ENCODE assay signal across 8 mouse cellular contexts in the genomic region with DNA sequence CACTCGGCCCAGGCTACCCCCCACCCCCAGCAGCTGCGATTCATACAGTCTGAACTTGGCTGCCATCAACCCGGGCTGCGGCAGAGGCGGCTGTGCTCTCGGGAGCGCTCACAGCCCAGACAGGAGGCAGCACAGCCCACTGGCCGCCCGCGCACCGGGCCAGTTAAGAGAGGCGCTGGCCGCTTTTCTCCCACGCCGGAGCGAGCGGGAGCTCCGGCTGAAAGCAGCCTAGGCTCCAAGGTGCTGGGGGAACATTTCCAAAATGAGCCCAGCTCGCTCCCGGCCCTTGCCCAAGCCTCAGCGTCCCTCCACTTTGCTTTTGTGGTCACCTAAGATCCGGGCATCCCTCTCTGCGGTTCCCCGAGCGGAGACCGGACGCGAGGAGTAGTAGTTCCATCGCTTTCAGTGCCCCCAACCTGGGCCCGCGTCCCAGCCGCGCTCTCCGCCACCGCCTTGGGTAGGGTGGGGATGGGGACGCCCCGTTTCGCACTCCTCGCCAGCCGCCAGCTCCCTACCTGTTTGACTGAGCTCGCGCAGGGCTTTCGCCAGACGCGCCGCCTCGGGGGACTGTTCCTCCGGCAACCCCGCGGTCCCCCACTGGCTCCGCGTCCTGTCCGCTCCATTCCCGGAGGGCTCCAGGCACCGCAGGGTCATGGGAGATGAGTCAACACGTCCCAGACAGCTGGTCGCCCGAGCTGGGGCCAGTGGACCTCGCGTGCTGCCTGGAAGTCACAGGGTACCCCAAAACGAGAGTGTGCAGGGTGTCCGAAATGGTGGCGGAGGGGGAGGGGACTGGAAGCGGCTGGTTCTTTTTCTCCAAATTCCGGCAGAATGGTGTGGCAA. TPM values are rescaled to one million over a fixed set of nuclear protein-coding genes. Genes with fewer than 3 reads are reported as not detected.
DNase-seq lines count a peak whose midpoint lies in the region; ATAC-seq and TF ChIP-seq lines count a peak whose summit lies in the region.

No protein-coding gene starts in this region.

- H3K9ac ChIP-seq in forebrain, embryonic 14.5 days (ENCODE audit: low read length) = peak overlapping the region; percentile 80
- H3K9ac ChIP-seq in hindbrain, embryonic 11.5 days (ENCODE audit: low read depth, low read length) = peak overlapping the region; percentile 63

- intact Hi-C loops in left cerebral cortex, adult 2 months (cut with DNase I) = no loop called here

- H3K27ac ChIP-seq in cerebellum, adult 2 months (ENCODE audit: insufficient read depth, low read length) = no peak overlapping the region
- peak overlapping the region; percentile 94; the same call in 1 of the 2 replicates for H3K27ac ChIP-seq in forebrain, embryonic 14.5 days (ENCODE audit: low read depth, low read length)
- peak overlapping the region; percentile 36; the same call in 1 of the 2 replicates for H3K27ac ChIP-seq in hindbrain, embryonic 11.5 days (ENCODE audit: low read depth, low read length)
- peak overlapping the region; percentile 93 for H3K27ac ChIP-seq in left cerebral cortex, adult 2 months

- WGBS in cerebellum, adult 2 months = under 1% methylated on average over 63 of the region's 65 CpGs
- WGBS in forebrain, embryonic 14.5 days = under 1% methylated on average over 65 of the region's 65 CpGs
- under 1% methylated on average over 61 of the region's 65 CpGs for WGBS in hindbrain, embryonic 11.5 days

- peaks cover 14% of the 10 kb centered on the region; the same call in 1 of the 2 replicates for H3K36me3 ChIP-seq in forebrain, embryonic 14.5 days (ENCODE audit: control insufficient read depth, insufficient read depth, low read length)
- no peaks in the 10 kb centered on the region for H3K36me3 ChIP-seq in hindbrain, embryonic 11.5 days (ENCODE audit: control insufficient read depth, insufficient read depth, low read length)

- no peaks in the 10 kb centered on the region for H3K4me1 ChIP-seq in cerebellum, adult 2 months (ENCODE audit: control insufficient read depth, insufficient read depth, low read length)
- H3K4me1 ChIP-seq in forebrain, embryonic 14.5 days (ENCODE audit: control insufficient read depth, insufficient read depth, low read length) = peaks cover 3% of the 10 kb centered on the region; the same call in 1 of the 2 replicates
- peaks cover 3% of the 10 kb centered on the region; the same call in 1 of the 2 replicates for H3K4me1 ChIP-seq in hindbrain, embryonic 11.5 days (replicated peaks; ENCODE audit: control insufficient read depth, insufficient read depth, low read length)

- H3K4me2 ChIP-seq in forebrain, embryonic 14.5 days (ENCODE audit: low read length) = peak overlapping the region; percentile 97
- H3K4me2 ChIP-seq in hindbrain, embryonic 11.5 days (replicated peaks; ENCODE audit: low read depth, low read length) = peak overlapping the region; percentile 87

- DNase-seq in cerebellum, adult 2 months = peak; percentile 36 to 44
- DNase-seq in cerebellum, adult 9-11 months = no peak
- peak; percentile 71 for DNase-seq in adrenal gland, postnatal 14 days
- DNase-seq in forebrain, embryonic 14.5 days (ENCODE audit: low spot score) = peak; percentile 74
- DNase-seq in hindbrain, embryonic 11.5 days (ENCODE audit: low spot score) = peak; percentile 77
- DNase-seq in left cerebral cortex, adult 2 months (ENCODE audit: extremely low spot score in 1 of 2, low spot score in 2 of 2) = peak; percentile 39 to 69
- peak; percentile 68 for DNase-seq in mesoderm, embryonic 11.5 days (ENCODE audit: low read depth, low spot score)
- DNase-seq in spleen, postnatal 4 days (ENCODE audit: low spot score in 2 of 2) = peak; percentile 18 to 70

- H3K27me3 ChIP-seq in cerebellum, adult 2 months (ENCODE audit: control insufficient read depth, insufficient read depth, low read length) = no peaks in the 10 kb centered on the region
- no peaks in the 10 kb centered on the region for H3K27me3 ChIP-seq in forebrain, embryonic 14.5 days (replicated peaks; ENCODE audit: control insufficient read depth, insufficient read depth, low read length)
- H3K27me3 ChIP-seq in hindbrain, embryonic 11.5 days (ENCODE audit: control insufficient read depth, insufficient read depth, low read length) = peaks cover 7% of the 10 kb centered on the region; the same call in 1 of the 2 replicates

- no peaks in the 10 kb centered on the region for H3K9me3 ChIP-seq in forebrain, embryonic 14.5 days (replicated peaks; ENCODE audit: control insufficient read depth, low read length)
- no peaks in the 10 kb centered on the region for H3K9me3 ChIP-seq in hindbrain, embryonic 11.5 days (ENCODE audit: control insufficient read depth, low read length)

- H3K4me3 ChIP-seq in cerebellum, adult 2 months (replicated peaks; ENCODE audit: insufficient read depth, low read depth, low read length) = peak overlapping the region; percentile 63
- H3K4me3 ChIP-seq in forebrain, embryonic 14.5 days (ENCODE audit: low read depth, low read length) = peak overlapping the region; percentile 76
- H3K4me3 ChIP-seq in hindbrain, embryonic 11.5 days (ENCODE audit: low read depth, low read length) = peak overlapping the region; percentile 60
- H3K4me3 ChIP-seq in left cerebral cortex, adult 2 months = peak overlapping the region; percentile 66

- no peak for TF ChIP-seq POLR2A in cerebellum, adult 2 months (IDR thresholded peaks at IDR 0.05; ENCODE audit: borderline replicate concordance, insufficient read depth, low read length)

- ATAC-seq in forebrain, embryonic 14.5 days = peak; percentile 7; the same call in 1 of the 2 replicates
- 0 out of 2 replicates have a peak, but pooled peaks have one; percentile 6 for ATAC-seq in hindbrain, embryonic 11.5 days (ENCODE audit: low FRiP score)

- no peak for TF ChIP-seq CTCF in cerebellum, adult 2 months (IDR thresholded peaks at IDR 0.05; ENCODE audit: borderline replicate concordance, insufficient read depth, low read depth, low read length)
- TF ChIP-seq CTCF in left cerebral cortex, adult 2 months (IDR thresholded peaks at IDR 0.05) = no peak

RNA-seq across cellular contexts. Expression of gene Socs2, which starts 2.4 kb away (rescaled TPM):
- 16.6 TPM in 2 replicates for polyA plus RNA-seq in cerebellum, adult 2 months (2012; rRNA removed)
- 18.2 and 24.5 TPM in 2 replicates for total RNA-seq in adrenal gland, postnatal 14 days (2021)
- polyA plus RNA-seq in forebrain, embryonic 14.5 days (2014; fragmentation: Nextera tagmentation; extraction: Ambion mirVana) = 145 and 148 TPM in 2 replicates
- polyA plus RNA-seq in hindbrain, embryonic 11.5 days (2014; fragmentation: Nextera tagmentation; extraction: Ambion mirVana) = 58.2 and 61.4 TPM in 2 replicates
- total RNA-seq in left cerebral cortex, adult 2 months (2021) = 10 to 100 TPM; 26.4 to 33.7 TPM
